Mouse (Mus musculus): Measurements from ENCODE around the gene Zfp169. TPM values are rescaled to one million over a fixed set of nuclear protein-coding genes. Genes with fewer than 3 reads are reported as not detected.
"Not testable (repeated sequence)": the region's sequence is repeated elsewhere in the genome, so short reads cannot be mapped to it uniquely, and the experiment has no call there.

The Zfp169 gene
- polyA plus RNA-seq, 1 experiment from 2014 or later, result 4.4 TPM

DNA sequence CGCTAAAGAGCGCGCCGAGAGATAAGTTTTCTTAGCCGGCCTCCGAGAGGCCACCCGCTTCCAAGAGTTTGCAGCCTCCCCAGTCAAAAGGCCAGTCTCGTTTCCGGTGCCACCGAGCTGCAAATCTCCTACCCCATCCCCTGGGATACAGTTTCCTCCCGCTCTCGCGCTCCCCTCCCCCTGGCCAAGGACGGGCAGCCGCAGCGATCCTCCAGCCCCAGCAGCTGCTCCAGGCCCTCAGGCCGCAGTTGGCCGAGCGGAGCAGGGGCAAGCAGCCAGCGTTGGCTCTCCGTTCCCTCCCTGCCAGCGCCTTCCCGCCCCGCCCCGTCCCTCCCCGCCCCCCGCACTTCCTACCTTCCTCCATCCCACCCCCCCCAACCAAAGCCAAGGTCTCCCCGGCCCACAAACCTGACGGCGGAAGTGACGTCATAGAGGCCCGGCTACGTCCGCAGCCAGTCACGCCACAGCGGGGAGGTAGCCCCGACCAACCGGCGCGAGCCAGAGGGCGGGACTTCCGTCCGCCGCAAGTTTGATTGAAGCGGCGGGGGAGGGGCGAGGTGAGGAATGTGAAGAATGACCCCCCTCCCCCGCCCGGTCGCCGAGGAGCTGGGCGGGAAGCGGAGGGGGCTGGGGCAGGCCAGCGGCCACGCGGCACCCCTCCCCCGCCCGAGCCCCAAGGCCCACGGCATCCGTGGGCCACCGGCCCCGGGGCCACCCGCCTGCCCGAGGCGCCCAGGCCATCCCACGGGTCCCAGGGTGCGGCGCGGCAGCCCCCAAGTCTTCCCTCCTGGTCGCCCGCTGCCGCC lies 32.4 kb upstream of the Zfp169 start:
- Histone ChIP-seq H3K4me1 (replicated peaks) (peaks cover 20% of the 10 kb centered on the region), H3K4me3 (replicated peaks) (peak overlapping the region; percentile 89), H3K27me3 (no peaks in the 10 kb centered on the region), H3K9me3 (no peaks in the 10 kb centered on the region), H3K27ac (peak overlapping the region; percentile 99), H3K36me3 (no peaks in the 10 kb centered on the region), H3K9ac (replicated peaks) (peak overlapping the region; percentile 98), H3K4me2 (peak overlapping the region; percentile 65)
- WGBS, result under 1% methylated on average over 57 of the region's 72 CpGs
- peak; percentile 85 for ATAC-seq (ENCODE audit: insufficient number of reproducible peaks, insufficient read depth, low FRiP score, low TSS enrichment, low read depth)

GRCm38 (mm10) chr13:48544867-48545266 lies 31.6 kb upstream of the Zfp169 start:
- Histone ChIP-seq H3K9me3 (no peaks in the 10 kb centered on the region), H3K4me2 (peak overlapping the region; percentile 65), H3K4me3 (replicated peaks) (peak overlapping the region; percentile 89), H3K9ac (replicated peaks) (peak overlapping the region; percentile 84), H3K27me3 (no peaks in the 10 kb centered on the region), H3K36me3 (no peaks in the 10 kb centered on the region), H3K27ac (no peak overlapping the region), H3K4me1 (replicated peaks) (peaks cover 26% of the 10 kb centered on the region)
- no peak for ATAC-seq (ENCODE audit: insufficient number of reproducible peaks, insufficient read depth, low FRiP score, low TSS enrichment, low read depth)
- WGBS, result 50% methylated on average over 4 of the region's 4 CpGs

DNA sequence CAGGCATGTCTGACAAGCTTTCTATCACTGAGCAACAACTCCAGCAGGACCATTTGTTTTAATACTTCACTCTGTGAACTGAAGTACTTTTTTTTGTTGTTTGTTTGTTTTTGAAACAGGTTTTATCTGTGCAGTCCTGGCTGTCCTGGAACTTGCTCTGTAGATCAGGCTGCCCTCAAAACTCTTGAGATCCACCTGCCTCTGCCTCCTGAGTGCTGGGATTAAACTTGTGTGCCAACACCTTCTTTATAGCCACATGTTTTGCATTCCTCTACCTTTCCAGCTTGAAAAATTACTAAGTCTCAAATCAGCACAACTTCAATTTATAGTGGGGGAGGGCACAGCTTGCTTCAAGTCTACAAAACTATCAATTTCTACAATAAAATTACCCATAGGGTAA lies 31.1 kb upstream of the Zfp169 start:
- H3K9me3 ChIP-seq, result no peaks in the 10 kb centered on the region
- no peak for ATAC-seq (ENCODE audit: insufficient number of reproducible peaks, insufficient read depth, low FRiP score, low TSS enrichment, low read depth)
- peak overlapping the region; percentile 65 for H3K4me2 ChIP-seq
- H3K27ac ChIP-seq, result no peak overlapping the region
- no peaks in the 10 kb centered on the region for H3K27me3 ChIP-seq
- peaks cover 29% of the 10 kb centered on the region for H3K4me1 ChIP-seq (replicated peaks)
- H3K4me3 ChIP-seq (replicated peaks), result peak overlapping the region; percentile 89
- no peak overlapping the region for H3K9ac ChIP-seq (replicated peaks)
- no peaks in the 10 kb centered on the region for H3K36me3 ChIP-seq

- Histone ChIP-seq H3K27me3 (no peaks in the 10 kb centered on the region), H3K36me3 (peaks cover 17% of the 10 kb centered on the region), H3K9me3 (no peaks in the 10 kb centered on the region), H3K9ac (replicated peaks) (no peak overlapping the region), H3K4me2 (no peak overlapping the region), H3K4me3 (replicated peaks) (no peak overlapping the region), H3K27ac (no peak overlapping the region), H3K4me1 (replicated peaks) (peaks cover 34% of the 10 kb centered on the region)
- 54% methylated on average over 1 of the region's 1 CpGs for WGBS
- no peak for ATAC-seq (ENCODE audit: insufficient number of reproducible peaks, insufficient read depth, low FRiP score, low TSS enrichment, low read depth)
Measured at GRCm38 (mm10) chr13:48540488-48540887, 27.2 kb upstream of the Zfp169 start.

- Histone ChIP-seq H3K4me2 (no peak overlapping the region), H3K36me3 (peaks cover 24% of the 10 kb centered on the region), H3K27ac (no peak overlapping the region), H3K9me3 (no peaks in the 10 kb centered on the region), H3K4me3 (replicated peaks) (no peak overlapping the region), H3K27me3 (no peaks in the 10 kb centered on the region), H3K4me1 (replicated peaks) (no peaks in the 10 kb centered on the region), H3K9ac (replicated peaks) (no peak overlapping the region)
- 89% methylated on average over 5 of the region's 5 CpGs for WGBS
- ATAC-seq (ENCODE audit: insufficient number of reproducible peaks, insufficient read depth, low FRiP score, low TSS enrichment, low read depth), result no peak
Measured at GRCm38 (mm10) chr13:48533441-48533840, 20.2 kb upstream of the Zfp169 start.

DNA sequence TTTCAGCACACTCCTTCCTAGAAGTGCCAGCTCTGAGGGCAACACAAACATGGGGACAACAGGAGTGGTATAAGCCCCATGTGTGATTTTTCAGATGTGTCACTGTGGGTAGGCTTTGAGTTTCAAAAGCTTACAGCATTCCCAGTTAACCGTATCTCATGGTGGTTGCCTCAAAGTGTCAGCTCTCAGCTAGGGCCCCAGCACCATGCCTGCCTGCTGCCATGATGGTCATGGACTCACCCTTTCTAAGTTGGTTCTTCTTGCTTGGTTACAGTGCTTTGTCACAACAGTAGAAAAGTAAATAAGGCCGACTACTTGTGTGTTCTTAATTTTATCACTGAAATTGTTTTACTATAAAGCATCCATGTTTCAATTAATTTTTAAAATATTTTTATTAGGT lies 18.2 kb upstream of the Zfp169 start:
- no peaks in the 10 kb centered on the region for H3K4me1 ChIP-seq (replicated peaks)
- no peak overlapping the region for H3K27ac ChIP-seq
- no peaks in the 10 kb centered on the region for H3K27me3 ChIP-seq
- no peaks in the 10 kb centered on the region for H3K9me3 ChIP-seq
- H3K4me2 ChIP-seq, result no peak overlapping the region
- ATAC-seq (ENCODE audit: insufficient number of reproducible peaks, insufficient read depth, low FRiP score, low TSS enrichment, low read depth), result no peak
- no peak overlapping the region for H3K4me3 ChIP-seq (replicated peaks)
- H3K36me3 ChIP-seq, result peaks cover 12% of the 10 kb centered on the region
- no peak overlapping the region for H3K9ac ChIP-seq (replicated peaks)
- WGBS, result 79% methylated on average over 2 of the region's 2 CpGs

DNA sequence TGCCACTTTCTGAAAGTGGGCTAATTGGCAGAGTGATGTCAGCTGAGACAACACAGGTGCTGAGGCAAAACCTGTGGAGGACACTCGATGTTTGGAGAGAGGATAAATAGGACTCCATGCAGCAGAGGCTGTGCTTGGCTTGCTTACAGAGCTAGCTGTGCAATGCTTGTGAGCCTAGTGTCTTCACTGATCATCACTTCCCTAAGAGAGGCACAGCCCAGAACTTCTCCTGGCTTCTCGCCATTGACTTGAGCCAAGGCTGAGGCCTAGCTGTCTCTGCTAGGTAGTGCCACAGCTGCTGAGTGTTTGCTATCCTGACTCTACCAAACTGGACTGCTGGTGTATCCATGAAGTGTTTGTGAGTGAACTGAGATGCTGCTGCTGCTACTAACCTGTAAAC lies 17.4 kb upstream of the Zfp169 start:
- Histone ChIP-seq H3K9me3 (no peaks in the 10 kb centered on the region), H3K4me3 (replicated peaks) (no peak overlapping the region), H3K9ac (replicated peaks) (no peak overlapping the region), H3K27me3 (no peaks in the 10 kb centered on the region), H3K27ac (no peak overlapping the region), H3K36me3 (peaks cover 9% of the 10 kb centered on the region), H3K4me1 (replicated peaks) (no peaks in the 10 kb centered on the region), H3K4me2 (no peak overlapping the region)
- 75% methylated on average over 2 of the region's 2 CpGs for WGBS
- no peak for ATAC-seq (ENCODE audit: insufficient number of reproducible peaks, insufficient read depth, low FRiP score, low TSS enrichment, low read depth)

DNA sequence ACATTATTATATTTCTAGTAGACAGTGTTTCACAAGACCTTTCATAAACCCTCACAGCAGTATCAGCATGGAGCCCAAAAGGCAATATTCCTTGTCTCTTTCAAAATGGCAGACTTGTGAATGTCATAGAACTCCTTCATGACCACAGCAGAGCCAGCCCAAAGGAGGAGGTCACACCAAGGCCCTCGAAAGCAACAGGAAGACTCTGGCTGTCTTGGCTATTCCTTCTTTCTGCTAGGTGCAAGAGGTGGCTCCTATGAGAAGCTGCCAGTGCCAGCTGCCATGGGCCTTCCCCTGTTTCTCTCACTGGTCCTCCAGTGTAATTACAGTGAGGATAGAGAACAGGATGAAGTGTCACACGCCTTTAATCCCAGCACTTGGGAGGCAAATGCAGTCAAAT lies 15.8 kb upstream of the Zfp169 start:
- H3K9ac ChIP-seq (replicated peaks), result no peak overlapping the region
- no peaks in the 10 kb centered on the region for H3K27me3 ChIP-seq
- H3K4me2 ChIP-seq, result no peak overlapping the region
- H3K9me3 ChIP-seq, result no peaks in the 10 kb centered on the region
- no peaks in the 10 kb centered on the region for H3K4me1 ChIP-seq (replicated peaks)
- ATAC-seq (ENCODE audit: insufficient number of reproducible peaks, insufficient read depth, low FRiP score, low TSS enrichment, low read depth), result no peak
- no peak overlapping the region for H3K4me3 ChIP-seq (replicated peaks)
- no peaks in the 10 kb centered on the region for H3K36me3 ChIP-seq
- WGBS, result 30% methylated on average over 2 of the region's 2 CpGs
- 0 out of 2 replicates have a peak overlapping the region, but pooled peaks have one; percentile 29 for H3K27ac ChIP-seq

- H3K9ac ChIP-seq (replicated peaks), result 0 out of 2 replicates have a peak overlapping the region, but pooled peaks have one; percentile 12
- H3K4me3 ChIP-seq (replicated peaks), result no peak overlapping the region
- no peaks in the 10 kb centered on the region for H3K36me3 ChIP-seq
- no peaks in the 10 kb centered on the region for H3K27me3 ChIP-seq
- no peak overlapping the region for H3K27ac ChIP-seq
- ATAC-seq (ENCODE audit: insufficient number of reproducible peaks, insufficient read depth, low FRiP score, low TSS enrichment, low read depth), result peak; percentile 45; the same call in 1 of the 2 replicates
- whole genome bisulfite sequencing, result 55% methylated on average over 15 of the region's 15 CpGs
- no peak overlapping the region for H3K4me2 ChIP-seq
- H3K9me3 ChIP-seq, result no peaks in the 10 kb centered on the region
- no peaks in the 10 kb centered on the region for H3K4me1 ChIP-seq (replicated peaks)
Measured at GRCm38 (mm10) chr13:48528123-48528871, 15.0 kb upstream of the Zfp169 start.

DNA sequence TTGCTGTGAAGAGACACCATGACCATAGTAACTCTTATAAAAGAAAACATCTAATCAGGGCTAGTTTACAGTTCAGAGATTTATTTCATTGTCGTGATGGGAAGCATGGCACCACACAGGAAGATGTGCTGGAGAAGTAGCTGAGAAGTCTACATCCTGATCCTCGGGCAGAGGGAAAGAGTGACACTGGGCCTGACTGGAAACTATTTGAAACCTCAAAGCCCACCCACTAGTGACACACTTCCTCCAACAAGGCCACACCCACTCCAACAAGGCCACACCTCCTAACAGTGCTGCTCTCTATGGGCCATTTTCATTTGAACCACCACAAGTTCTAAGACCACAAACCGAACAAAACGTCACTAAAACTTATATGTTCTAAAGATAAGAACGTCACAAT lies 12.5 kb upstream of the Zfp169 start:
- no peaks in the 10 kb centered on the region for H3K4me1 ChIP-seq (replicated peaks)
- WGBS, result 81% methylated on average over 5 of the region's 5 CpGs

DNA sequence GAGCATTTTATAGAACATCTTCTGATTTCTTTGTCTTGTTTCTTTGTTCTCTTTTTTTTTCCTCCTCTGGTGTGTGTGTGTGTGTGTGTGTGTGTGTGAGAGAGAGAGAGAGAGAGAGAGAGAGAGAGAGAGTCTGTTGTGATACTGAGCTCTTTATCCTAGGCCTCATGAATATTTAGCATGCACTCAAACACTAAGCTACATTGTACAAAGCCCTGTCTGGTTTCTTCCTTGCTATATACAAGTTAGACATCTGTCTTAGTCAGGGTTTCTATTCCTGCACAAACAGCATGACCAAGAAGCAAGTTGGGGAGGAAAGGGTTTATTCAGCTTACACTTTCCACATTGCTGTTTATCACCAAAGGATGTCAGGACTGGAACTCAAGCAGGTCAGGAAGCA lies 5.9 kb upstream of the Zfp169 start:
- not testable (repeated sequence) for ATAC-seq (ENCODE audit: insufficient number of reproducible peaks, insufficient read depth, low FRiP score, low TSS enrichment, low read depth); H3K4me3 ChIP-seq (replicated peaks)

More for the DNA sequence above, 12.5 kb upstream of the Zfp169 start:
- no peak overlapping the region for H3K4me3 ChIP-seq (replicated peaks)
- no peak overlapping the region for H3K4me2 ChIP-seq
- ATAC-seq (ENCODE audit: insufficient number of reproducible peaks, insufficient read depth, low FRiP score, low TSS enrichment, low read depth), result no peak
- no peak overlapping the region for H3K9ac ChIP-seq (replicated peaks)
- no peak overlapping the region for H3K27ac ChIP-seq
- no peaks in the 10 kb centered on the region for H3K9me3 ChIP-seq
- H3K36me3 ChIP-seq, result no peaks in the 10 kb centered on the region
- no peaks in the 10 kb centered on the region for H3K27me3 ChIP-seq

More for the DNA sequence above, 5.9 kb upstream of the Zfp169 start:
- not testable (repeated sequence) for H3K9me3 ChIP-seq; H3K4me1 ChIP-seq (replicated peaks); H3K36me3 ChIP-seq; H3K4me2 ChIP-seq; H3K27me3 ChIP-seq; H3K27ac ChIP-seq; H3K9ac ChIP-seq (replicated peaks)

All from limb, embryonic 12.5 days (tissue).